Mouse (Mus musculus) testis, adult 2 months (tissue): Measurements from ENCODE around the gene Ranbp9.

ENCODE experiments used
- CTCF ChIP-seq: fragments of 200-500 bp; IDR thresholded peaks from 2 replicates; pipeline ENCODE4 v1.5.1; 2012; ENCODE audit warnings: low read depth, mild to moderate bottlenecking, inconsistent platforms, low read length, moderate library complexity; ENCODE audit not compliant: control insufficient read depth, insufficient read depth, insufficient replicate concordance
- POLR2A ChIP-seq: fragments of 200-500 bp; IDR thresholded peaks from 2 replicates; pipeline ENCODE4 v1.6.1; 2012; ENCODE audit warnings: low read depth, mild to moderate bottlenecking, inconsistent platforms, low read length, moderate library complexity; ENCODE audit not compliant: control insufficient read depth

GRCm38 (mm10) chr13:43457161-43457560 lies 23.9 kb downstream of the Ranbp9 start:
- no peak for TF ChIP-seq POLR2A
- no peak for TF ChIP-seq CTCF
